Mouse (Mus musculus): ENCODE results near the gene Egfr.

Gene Egfr

DNA sequence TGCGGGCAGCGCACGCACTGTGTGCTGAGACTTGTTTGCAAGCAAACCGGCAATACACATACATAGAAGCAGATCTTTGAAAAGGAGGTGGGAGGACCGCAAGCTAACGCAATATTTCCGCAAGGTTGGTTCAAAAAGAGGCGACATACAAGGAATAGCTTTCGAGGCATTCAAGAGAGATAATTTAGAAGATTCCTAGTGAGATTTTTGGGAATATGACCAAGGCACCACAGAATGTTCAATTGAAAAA, 199.7 kb downstream of the Egfr start:
- DNase-seq (ENCODE audit: low read depth, low spot score) = no peak

DNA sequence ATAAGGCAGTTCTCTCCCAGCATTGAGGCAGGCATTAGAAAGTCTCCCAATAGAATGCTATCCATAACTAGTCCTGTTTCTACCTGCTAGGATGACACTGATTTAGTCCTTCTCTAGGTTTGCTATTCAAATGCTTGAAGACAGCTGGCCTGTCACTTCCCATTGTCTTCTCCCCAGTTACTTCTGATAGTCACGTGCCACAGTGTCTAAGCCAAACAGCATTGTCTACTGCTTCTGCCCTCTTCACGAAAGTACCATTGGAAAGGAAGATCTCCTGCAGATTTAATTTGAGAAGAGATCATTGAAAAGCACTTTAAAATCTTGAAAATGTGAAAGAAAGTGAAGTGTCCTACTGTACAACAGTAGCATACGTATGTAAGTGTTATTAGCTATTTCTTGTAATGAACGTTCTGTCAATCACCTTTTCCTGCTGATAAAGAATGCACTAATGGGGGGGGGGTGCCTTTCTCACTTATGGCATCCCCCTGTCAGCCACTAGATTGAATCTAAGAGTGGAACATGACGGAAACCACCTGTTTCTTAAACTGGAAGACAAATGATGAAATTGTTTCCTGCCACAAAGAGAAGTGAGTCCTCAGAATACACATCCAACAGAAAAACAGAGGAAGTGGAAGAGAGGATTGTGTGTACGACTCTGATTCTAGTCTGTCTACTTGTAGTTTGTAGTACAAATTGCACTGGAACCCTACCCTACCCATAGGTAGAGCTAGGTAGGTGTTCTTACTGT, 204.3 kb downstream of the Egfr start:
- no peak for DNase-seq (ENCODE audit: low read depth, low spot score)

DNA sequence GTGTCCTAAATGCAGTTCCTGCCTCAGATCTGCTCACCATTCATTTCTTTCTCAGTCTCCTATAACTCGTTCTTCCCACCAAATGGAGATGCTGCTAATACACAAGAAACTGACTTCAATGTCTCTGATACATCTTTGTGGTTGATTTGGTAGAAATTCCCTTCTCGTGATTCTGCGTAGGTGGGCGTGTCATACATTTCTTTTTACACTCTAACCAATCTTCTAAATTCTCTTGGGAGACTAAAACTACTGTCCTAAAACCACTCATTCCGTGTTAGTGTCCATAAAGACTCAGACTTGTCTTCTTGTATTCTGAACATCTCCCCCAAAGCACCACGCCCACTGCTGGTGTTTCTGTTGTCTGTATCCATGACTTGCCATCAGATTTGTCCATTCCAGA, 205.0 kb downstream of the Egfr start:
- DNase-seq (ENCODE audit: low read depth, low spot score) = no peak

GRCm38 (mm10) chr11:16958520-16958919, 206.5 kb downstream of the Egfr start:
- DNase-seq (ENCODE audit: low read depth, low spot score) = no peak

Measured in retina, adult 2 months (tissue).